Mouse (Mus musculus) MEL (cell line): ENCODE results near the gene Eif2b5.

Experiments
- CHD1 ChIP-seq: IDR thresholded peaks from 2 replicates; pipeline ENCODE4 v1.6.1; 2012; ENCODE audit warnings: low read depth, mild to moderate bottlenecking, inconsistent platforms, low read length, improper control_type of control experiment
- CTCF ChIP-seq, 3 experiments: IDR thresholded peaks in 2 of 3; conservative IDR thresholded peaks in 1 of 3; 2 replicates each; pipeline ENCODE4 v1.5.1; 2011 to 2012; ENCODE audit warnings: low read length in 3 of 3, low read depth in 2 of 3, mild to moderate bottlenecking in 2 of 3, improper control_type of control experiment in 1 of 3, inconsistent platforms in 1 of 3, mixed read lengths in 1 of 3, moderate library complexity in 1 of 3; ENCODE audit not compliant: control insufficient read depth in 1 of 3, insufficient read depth in 1 of 3, poor library complexity in 1 of 3, severe bottlenecking in 1 of 3
- EP300 ChIP-seq, 2 experiments: IDR thresholded peaks; 2 replicates each; pipeline ENCODE4 v1.6.1; 2011; ENCODE audit warnings: improper control_type of control experiment in 2 of 2, low read length in 2 of 2, low read depth in 1 of 2, mild to moderate bottlenecking in 1 of 2
- GATA1 ChIP-seq: IDR thresholded peaks from 2 replicates; pipeline ENCODE4 v1.6.1; 2011; ENCODE audit warnings: low read depth, low read length, improper control_type of control experiment
- JUND ChIP-seq: IDR thresholded peaks from 2 replicates; pipeline ENCODE4 v1.6.1; 2011; ENCODE audit warnings: low read depth, mild to moderate bottlenecking, improper control_type of control experiment, low read length
- MAFK ChIP-seq: IDR thresholded peaks from 2 replicates; pipeline ENCODE4 v1.6.1; 2011; ENCODE audit warnings: low read depth, mild to moderate bottlenecking, low read length, improper control_type of control experiment, borderline replicate concordance
- MEF2A ChIP-seq: IDR thresholded peaks from 2 replicates; pipeline ENCODE4 v1.6.1; 2014; ENCODE audit warnings: low read depth, mild to moderate bottlenecking, inconsistent platforms, low read length, improper control_type of control experiment; ENCODE audit not compliant: poor library complexity, insufficient replicate concordance, severe bottlenecking; ENCODE audit errors: extremely low read depth
- NRF1 ChIP-seq: IDR thresholded peaks from 2 replicates; pipeline ENCODE4 v1.6.1; 2014; ENCODE audit warnings: low read depth, mild to moderate bottlenecking, inconsistent platforms, low read length, improper control_type of control experiment, moderate library complexity; ENCODE audit not compliant: poor library complexity, insufficient read depth, severe bottlenecking
- POLR2A ChIP-seq, 2 experiments: IDR thresholded peaks; 2 replicates each; pipeline ENCODE4 v1.6.1; 2011 to 2012; ENCODE audit warnings: low read length in 2 of 2, mild to moderate bottlenecking in 2 of 2, control low read depth in 1 of 2, improper control_type of control experiment in 1 of 2, low read depth in 1 of 2, moderate library complexity in 1 of 2; ENCODE audit not compliant: control insufficient read depth in 1 of 2, insufficient read depth in 1 of 2, poor library complexity in 1 of 2
- RAD21 ChIP-seq: IDR thresholded peaks from 2 replicates; pipeline ENCODE4 v1.6.1; 2011; ENCODE audit warnings: mild to moderate bottlenecking, low read depth, low read length, improper control_type of control experiment
- TBP ChIP-seq: IDR thresholded peaks from 2 replicates; pipeline ENCODE4 v1.8.0; 2011; ENCODE audit warnings: low read depth, low read length, improper control_type of control experiment
- UBTF ChIP-seq: IDR thresholded peaks from 2 replicates; pipeline ENCODE4 v1.6.1; 2012; ENCODE audit warnings: low read depth, mild to moderate bottlenecking, inconsistent platforms, low read length, improper control_type of control experiment, moderate library complexity, borderline replicate concordance; ENCODE audit not compliant: insufficient read depth
- ZC3H11A ChIP-seq: IDR thresholded peaks from 2 replicates; pipeline ENCODE4 v1.6.1; 2012; ENCODE audit warnings: low read depth, mild to moderate bottlenecking, inconsistent platforms, low read length, improper control_type of control experiment

- TF ChIP-seq UBTF (no peak), POLR2A (IDR thresholded peaks at IDR 0.05; ENCODE audit: control insufficient read depth in 1 of 2, insufficient read depth in 1 of 2, low read depth in 1 of 2, low read length in 2 of 2, poor library complexity in 1 of 2) (no peak), NRF1 (no peak), ZC3H11A (no peak), JUND (no peak), CTCF (IDR thresholded peaks at IDR 0.05 in 2 of 3, conservative IDR thresholded peaks at IDR 0.05 in 1 of 3; ENCODE audit: control insufficient read depth in 1 of 3, insufficient read depth in 1 of 3, low read depth in 2 of 3, low read length in 3 of 3, poor library complexity in 1 of 3, severe bottlenecking in 1 of 3) (no peak), EP300 (IDR thresholded peaks at IDR 0.05; ENCODE audit: low read depth in 1 of 2, low read length in 2 of 2) (no peak), CHD1 (no peak), MAFK (no peak), GATA1 (no peak), TBP (no peak), MEF2A (no peak), RAD21 (no peak)
Measured at GRCm38 (mm10) chr16:20454155-20454654, 44.4 kb upstream of the Eif2b5 start.
